8 mouse cellular contexts compared by ENCODE assay signal in genomic region chr15:59795717-59796116, GRCm38 (mm10).
DNase-seq lines count a peak whose midpoint lies in the region; ATAC-seq and TF ChIP-seq lines count a peak whose summit lies in the region.

No protein-coding gene starts in this region.

- WGBS in heart, postnatal 0 days: 14% methylated on average over 5 of the region's 5 CpGs
- 52% methylated on average over 5 of the region's 5 CpGs for WGBS in liver, embryonic 11.5 days

- DNase-seq in 3134 (ENCODE audit: extremely low read depth, insufficient read length, low spot score): peak; percentile 82
- DNase-seq in CD8-positive naive resting alpha-beta T cell, adult 2 months (ENCODE audit: low read depth in 2 of 2, low spot score in 2 of 2): peak; percentile 4 to 15
- peak; percentile 65 to 66 for DNase-seq in cerebellum, postnatal 14 days
- DNase-seq in heart, postnatal 0 days (ENCODE audit: low spot score): peak; percentile 78
- peak; percentile 34 to 44 for DNase-seq in right cerebral cortex, postnatal 10 days (ENCODE audit: low spot score in 2 of 2)
- DNase-seq in testis, postnatal 14 days (ENCODE audit: low spot score): no peak
- DNase-seq in liver, embryonic 11.5 days (ENCODE audit: low spot score): no peak
- no peak for DNase-seq in kidney, postnatal 36 days

- no peak overlapping the region for H3K9ac ChIP-seq in heart, postnatal 0 days (replicated peaks; ENCODE audit: low read depth, low read length)
- no peak overlapping the region for H3K9ac ChIP-seq in liver, embryonic 11.5 days (ENCODE audit: low read depth, low read length)

- TF ChIP-seq EP300 in heart, postnatal 0 days (IDR thresholded peaks at IDR 0.05; ENCODE audit: low read depth): no peak

- H3K4me2 ChIP-seq in heart, postnatal 0 days (ENCODE audit: low read depth, low read length): 0 out of 2 replicates have a peak overlapping the region, but pooled peaks have one; percentile 35
- H3K4me2 ChIP-seq in liver, embryonic 11.5 days: no peak overlapping the region

- peak overlapping the region; percentile 59 for H3K27ac ChIP-seq in heart, postnatal 0 days (ENCODE audit: low read depth)
- no peak overlapping the region for H3K27ac ChIP-seq in liver, embryonic 11.5 days (ENCODE audit: low read depth, low read length)

- TF ChIP-seq CTCF in heart, postnatal 0 days (IDR thresholded peaks at IDR 0.05; ENCODE audit: low read depth): no peak

- H3K4me1 ChIP-seq in heart, postnatal 0 days (ENCODE audit: control insufficient read depth, insufficient read depth): peaks cover 16% of the 10 kb centered on the region; the same call in 1 of the 2 replicates
- no peaks in the 10 kb centered on the region; the same call in 1 of the 2 replicates for H3K4me1 ChIP-seq in liver, embryonic 11.5 days (replicated peaks; ENCODE audit: control insufficient read depth, insufficient read depth, low read length)

- no peak overlapping the region for H3K4me3 ChIP-seq in heart, postnatal 0 days (ENCODE audit: low read depth, low read length)
- no peak overlapping the region for H3K4me3 ChIP-seq in liver, embryonic 11.5 days (ENCODE audit: low read depth, low read length)

- ATAC-seq in heart, postnatal 0 days (ENCODE audit: insufficient read depth, low read depth): peak; percentile 93
- no peak for ATAC-seq in liver, embryonic 11.5 days (replicated peaks; ENCODE audit: low FRiP score)

- no peaks in the 10 kb centered on the region for H3K36me3 ChIP-seq in heart, postnatal 0 days (replicated peaks; ENCODE audit: control insufficient read depth, insufficient read depth, low read length)
- H3K36me3 ChIP-seq in liver, embryonic 11.5 days (ENCODE audit: control insufficient read depth, insufficient read depth, low read length): no peaks in the 10 kb centered on the region

- no peaks in the 10 kb centered on the region for H3K27me3 ChIP-seq in heart, postnatal 0 days (ENCODE audit: control insufficient read depth, insufficient read depth, low read length)
- no peaks in the 10 kb centered on the region for H3K27me3 ChIP-seq in liver, embryonic 11.5 days (replicated peaks; ENCODE audit: control insufficient read depth, insufficient read depth, low read length)

- H3K9me3 ChIP-seq in heart, postnatal 0 days (replicated peaks; ENCODE audit: control insufficient read depth, low read length): no peaks in the 10 kb centered on the region
- H3K9me3 ChIP-seq in liver, embryonic 11.5 days (ENCODE audit: control insufficient read depth, low read length): no peaks in the 10 kb centered on the region

Comparison
In these comparisons a context has a peak if more than half of its experiments do, and no peak if none do; other contexts are left out.
1. DNase-seq: peak in 3134 (single experiment), CD8-positive naive resting alpha-beta T cell, adult 2 months (2 of 2), cerebellum, postnatal 14 days (2 of 2), heart, postnatal 0 days (single experiment) and right cerebral cortex, postnatal 10 days (2 of 2); none in testis, postnatal 14 days (single experiment), liver, embryonic 11.5 days (single experiment) and kidney, postnatal 36 days (0 of 2).